ENCODE assay signal across 8 mouse cellular contexts in genomic region chr7:109111000-109111399, GRCm38 (mm10). TPM values are rescaled to one million over a fixed set of nuclear protein-coding genes. Genes with fewer than 3 reads are reported as not detected.
DNase-seq lines count a peak whose midpoint lies in the region; ATAC-seq lines count a peak whose summit lies in the region.

No protein-coding gene starts in this region.

- H3K27me3 ChIP-seq in embryonic facial prominence, embryonic 14.5 days (replicated peaks; ENCODE audit: control insufficient read depth, insufficient read depth, low read length) = no peaks in the 10 kb centered on the region
- H3K27me3 ChIP-seq in embryonic facial prominence, embryonic 10.5 days (replicated peaks; ENCODE audit: low read depth, poor library complexity, severe bottlenecking) = no peaks in the 10 kb centered on the region
- H3K27me3 ChIP-seq in midbrain, embryonic 15.5 days (replicated peaks) = no peaks in the 10 kb centered on the region
- 0 out of 2 replicates have a peak, but pooled peaks cover 6% of the 10 kb centered on the region for H3K27me3 ChIP-seq in neural tube, embryonic 15.5 days (replicated peaks)

- H3K36me3 ChIP-seq in embryonic facial prominence, embryonic 14.5 days (ENCODE audit: control insufficient read depth, insufficient read depth, low read length) = no peaks in the 10 kb centered on the region
- H3K36me3 ChIP-seq in embryonic facial prominence, embryonic 10.5 days (replicated peaks) = no peaks in the 10 kb centered on the region
- H3K36me3 ChIP-seq in midbrain, embryonic 15.5 days (replicated peaks) = no peaks in the 10 kb centered on the region
- no peaks in the 10 kb centered on the region for H3K36me3 ChIP-seq in neural tube, embryonic 15.5 days

- 71% methylated on average over 5 of the region's 5 CpGs for WGBS in embryonic facial prominence, embryonic 14.5 days
- WGBS in embryonic facial prominence, embryonic 10.5 days = 77% methylated on average over 5 of the region's 5 CpGs
- WGBS in midbrain, embryonic 15.5 days = 36% methylated on average over 5 of the region's 5 CpGs
- WGBS in neural tube, embryonic 15.5 days = 42% methylated on average over 5 of the region's 5 CpGs

- H3K4me2 ChIP-seq in embryonic facial prominence, embryonic 14.5 days (ENCODE audit: low read depth, low read length) = no peak overlapping the region
- H3K4me2 ChIP-seq in midbrain, embryonic 15.5 days = no peak overlapping the region
- no peak overlapping the region for H3K4me2 ChIP-seq in neural tube, embryonic 15.5 days

- no peak overlapping the region for H3K4me3 ChIP-seq in embryonic facial prominence, embryonic 14.5 days (ENCODE audit: low read depth, low read length)
- H3K4me3 ChIP-seq in embryonic facial prominence, embryonic 10.5 days = no peak overlapping the region
- no peak overlapping the region for H3K4me3 ChIP-seq in midbrain, embryonic 15.5 days
- no peak overlapping the region for H3K4me3 ChIP-seq in neural tube, embryonic 15.5 days (replicated peaks)

- no peaks in the 10 kb centered on the region for H3K9me3 ChIP-seq in embryonic facial prominence, embryonic 14.5 days (ENCODE audit: control insufficient read depth, low read length)
- no peaks in the 10 kb centered on the region for H3K9me3 ChIP-seq in embryonic facial prominence, embryonic 10.5 days
- H3K9me3 ChIP-seq in midbrain, embryonic 15.5 days = no peaks in the 10 kb centered on the region
- H3K9me3 ChIP-seq in neural tube, embryonic 15.5 days (replicated peaks) = no peaks in the 10 kb centered on the region

- no peaks in the 10 kb centered on the region for H3K4me1 ChIP-seq in embryonic facial prominence, embryonic 14.5 days (ENCODE audit: control insufficient read depth, insufficient read depth, low read length)
- H3K4me1 ChIP-seq in embryonic facial prominence, embryonic 10.5 days = peaks cover 8% of the 10 kb centered on the region
- H3K4me1 ChIP-seq in midbrain, embryonic 15.5 days = peaks cover 26% of the 10 kb centered on the region
- peaks cover 7% of the 10 kb centered on the region; the same call in 1 of the 2 replicates for H3K4me1 ChIP-seq in neural tube, embryonic 15.5 days

- H3K27ac ChIP-seq in embryonic facial prominence, embryonic 14.5 days (replicated peaks; ENCODE audit: low read depth, low read length) = no peak overlapping the region
- H3K27ac ChIP-seq in embryonic facial prominence, embryonic 10.5 days (replicated peaks) = no peak overlapping the region; the same call in 1 of the 2 replicates
- no peak overlapping the region for H3K27ac ChIP-seq in midbrain, embryonic 15.5 days
- no peak overlapping the region for H3K27ac ChIP-seq in neural tube, embryonic 15.5 days (replicated peaks)

- ATAC-seq in embryonic facial prominence, embryonic 14.5 days (ENCODE audit: low read depth) = no peak
- ATAC-seq in midbrain, embryonic 15.5 days (replicated peaks) = peak; percentile 48
- no peak for ATAC-seq in inflammation-experienced regulatory T-cells, adult 6 months
- ATAC-seq in neural tube, embryonic 15.5 days (ENCODE audit: low FRiP score) = no peak

- H3K9ac ChIP-seq in embryonic facial prominence, embryonic 14.5 days (ENCODE audit: low read depth, low read length) = no peak overlapping the region
- no peak overlapping the region for H3K9ac ChIP-seq in midbrain, embryonic 15.5 days
- H3K9ac ChIP-seq in neural tube, embryonic 15.5 days (replicated peaks) = no peak overlapping the region

- DNase-seq in embryonic facial prominence, embryonic 14.5 days (ENCODE audit: low spot score) = peak; percentile 2
- no peak for DNase-seq in embryonic facial prominence, embryonic 10.5 days (ENCODE audit: low spot score)
- DNase-seq in c-Kit-positive CD71-positive TER-119-negative erythroid progenitor cells, embryonic 14.5 days (ENCODE audit: low read depth) = peak; percentile 77
- peak; percentile 80 for DNase-seq in layer of hippocampus, adult 9-11 months
- no peak for DNase-seq in thymus, adult 18-20 months

RNA-seq across cellular contexts. Expression of gene Ric3, which starts 27.9 kb away (rescaled TPM):
- polyA plus RNA-seq in embryonic facial prominence, embryonic 14.5 days (2014; fragmentation: Nextera tagmentation; extraction: Ambion mirVana) = 2.6 and 4.7 TPM in 2 replicates
- polyA plus RNA-seq in embryonic facial prominence, embryonic 10.5 days (2016; fragmentation: Nextera tagmentation; extraction: Ambion mirVana) = 8.9 and 9.0 TPM in 2 replicates
- polyA plus RNA-seq in midbrain, embryonic 15.5 days (2015; fragmentation: Nextera tagmentation; extraction: Ambion mirVana) = 35.1 and 39.1 TPM in 2 replicates
- polyA plus RNA-seq in inflammation-experienced regulatory T-cells, adult 6 months (2017; shearing (Covaris generic)) = not detected
- 27.9 and 35.2 TPM in 2 replicates for polyA plus RNA-seq in neural tube, embryonic 15.5 days (2015; fragmentation: Nextera tagmentation; extraction: Ambion mirVana)

Comparison
In these comparisons a context has a peak if more than half of its experiments do, and no peak if none do; other contexts are left out.
1. DNase-seq: peak in embryonic facial prominence, embryonic 14.5 days (single experiment), c-Kit-positive CD71-positive TER-119-negative erythroid progenitor cells, embryonic 14.5 days (single experiment) and layer of hippocampus, adult 9-11 months (single experiment); none in embryonic facial prominence, embryonic 10.5 days (single experiment) and thymus, adult 18-20 months (0 of 2).